Mouse (Mus musculus): ENCODE data around the gene Zbtb45. TPM values are rescaled to one million over a fixed set of nuclear protein-coding genes. Genes with fewer than 3 reads are reported as not detected.

The Zbtb45 gene
- 28.3 and 32.5 TPM in 2 replicates for polyA plus RNA-seq (2015; fragmentation: Nextera tagmentation; extraction: Ambion mirVana)

DNA sequence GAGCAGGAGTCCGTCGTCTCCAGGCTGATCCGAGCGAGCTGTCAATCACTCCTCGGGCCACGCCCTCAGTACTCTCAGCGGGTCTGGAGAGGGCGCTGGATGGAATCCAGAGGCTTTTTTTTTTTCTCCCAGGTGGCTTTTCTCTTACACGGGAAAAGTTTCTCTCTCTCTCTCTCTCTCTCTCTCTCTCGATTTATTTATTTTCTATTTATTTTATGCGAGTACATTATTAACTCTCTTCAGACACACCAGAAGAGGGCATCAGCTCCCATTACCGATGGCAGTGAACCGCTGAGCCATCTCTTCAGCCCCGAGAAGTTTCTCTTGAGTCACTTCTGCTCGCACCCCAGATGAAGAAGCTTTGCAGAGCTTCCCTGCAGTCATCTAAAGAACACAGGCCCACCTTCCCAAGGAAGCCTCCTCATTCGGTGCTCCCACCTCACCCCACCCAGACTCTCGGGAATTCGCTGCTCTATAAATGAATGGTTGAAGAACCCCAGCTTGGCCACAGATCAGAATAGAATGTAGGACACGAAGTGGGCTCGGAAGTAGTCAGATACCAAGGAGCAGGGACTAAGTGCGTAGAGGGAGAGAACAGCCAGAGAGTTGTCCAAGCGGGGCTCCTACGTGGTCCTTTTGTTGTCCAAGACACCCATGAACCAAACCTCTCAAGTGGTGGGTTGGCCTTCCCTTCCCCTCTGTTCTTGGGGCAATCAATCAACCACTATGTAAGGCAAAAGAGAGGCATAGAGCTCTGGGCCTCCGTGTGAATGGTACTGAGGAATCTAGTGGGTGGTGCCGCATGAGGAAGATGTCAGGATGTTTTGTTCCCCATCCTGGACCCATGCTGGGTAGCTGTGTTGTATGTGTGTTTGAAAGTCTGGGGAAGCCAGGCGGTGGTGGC, at the start of gene Zbtb45:
Zbtb45 (minus strand) TSS at position 30 of the 904 bp plus-strand sequence.

GRCm38 (mm10) chr7:13054287-13055010, 44.6 kb upstream of the Zbtb45 start, which contains the start of gene Mzf1:
Gene Mzf1, minus strand, starts transcription at chr7:13054764.

GRCm38 (mm10) chr7:13037901-13038555, 28.2 kb upstream of the Zbtb45 start, which contains the start of gene Ube2m:
Gene Ube2m, minus strand, starts transcription at chr7:13038275.

DNA sequence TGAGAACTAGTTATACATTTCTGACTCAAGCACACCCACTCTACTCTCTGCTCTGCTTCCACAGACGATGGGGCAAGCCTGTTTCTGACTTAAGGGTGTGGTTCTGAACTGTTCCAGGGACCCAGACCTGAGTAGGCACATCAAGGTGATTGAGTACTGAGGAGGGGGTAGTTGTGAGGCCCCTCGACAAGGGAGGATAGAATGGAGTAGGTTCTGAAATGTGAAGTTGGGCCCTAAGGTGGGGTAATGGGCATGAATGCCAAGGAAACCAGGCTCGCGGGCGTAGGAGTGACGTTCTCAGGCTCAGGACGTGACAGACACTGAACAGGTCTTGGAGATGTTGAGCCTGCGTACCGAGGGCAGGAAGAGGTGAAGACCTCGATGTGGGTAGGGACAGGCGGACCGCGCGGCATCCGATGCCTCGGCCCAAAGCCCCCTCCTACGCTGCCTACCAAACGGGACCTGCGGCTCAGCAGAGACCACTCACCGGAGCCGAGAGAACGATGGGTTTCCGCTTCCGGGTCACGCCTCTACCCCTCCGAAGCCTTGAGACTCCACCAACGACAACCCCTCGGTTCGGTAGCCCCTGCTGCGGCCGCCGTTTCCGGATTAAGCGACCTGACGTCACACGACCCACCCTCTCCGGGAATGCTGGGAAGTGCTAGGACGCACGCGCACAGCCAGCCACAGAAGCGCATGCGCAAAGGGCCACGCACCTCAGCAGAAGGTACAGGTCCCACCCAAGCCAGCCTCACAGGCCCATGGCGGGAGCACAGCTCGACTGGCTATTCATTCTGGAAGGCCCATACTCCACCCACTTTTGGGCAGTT, 24.5 kb upstream of the Zbtb45 start, which contains the start of gene Chmp2a:
Chmp2a (minus strand) TSS at position 660 of the 830 bp plus-strand sequence.

GRCm38 (mm10) chr7:12998851-12999250, 11.0 kb downstream of the Zbtb45 start, which contains the start of gene Trim28:
Gene Trim28, plus strand, starts transcription at chr7:12999114.

GRCm38 (mm10) chr7:12998053-12998452, 11.8 kb downstream of the Zbtb45 start, which contains the start of gene Slc27a5:
Gene Slc27a5, minus strand, starts transcription at chr7:12998192.

DNA sequence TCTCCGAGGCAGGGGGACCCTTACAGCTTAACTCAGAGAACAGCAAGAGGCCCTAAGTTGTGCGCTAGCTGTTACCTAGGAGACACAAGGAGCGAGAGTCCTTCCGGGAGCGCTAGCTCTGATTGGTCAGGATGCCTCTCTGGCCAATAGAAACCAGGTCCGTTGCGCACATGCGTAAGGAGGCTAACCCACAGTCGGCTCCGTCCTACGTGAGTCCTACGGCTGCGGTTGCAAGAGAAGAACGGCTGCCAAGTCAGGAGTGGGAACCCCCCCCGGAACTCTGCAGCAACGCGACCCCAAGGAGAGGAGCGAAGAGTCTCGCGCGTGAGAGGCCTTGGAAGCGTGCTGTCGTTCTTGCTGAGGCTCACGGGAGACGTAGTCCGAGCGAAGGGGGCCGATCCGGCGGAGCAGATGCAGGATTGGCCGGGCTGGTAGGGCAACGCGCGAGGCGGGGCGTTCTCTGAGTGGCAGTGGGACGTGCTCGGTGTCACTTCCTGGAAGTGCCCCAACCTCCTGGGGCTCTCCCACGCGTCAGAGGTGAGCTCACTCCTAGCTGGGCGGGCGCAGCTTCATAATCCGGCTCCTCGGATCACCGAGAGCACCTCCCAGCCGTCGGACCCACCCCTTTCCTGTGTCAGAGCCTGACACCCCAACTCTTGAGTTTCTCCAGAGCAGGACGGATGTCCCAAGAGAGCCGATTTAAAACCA, 32.0 kb downstream of the Zbtb45 start, which contains the start of gene Zfp446:
Zfp446 (plus strand) TSS at position 167 of the 708 bp plus-strand sequence.

GRCm38 (mm10) chr7:12965678-12966091, 44.1 kb downstream of the Zbtb45 start, which contains the start of gene Zfp324:
Gene Zfp324, plus strand, starts transcription at chr7:12965838.

Other genes starting within 250 kb of the Zbtb45 start
- gene Zscan18, start 206.4 kb downstream of the Zbtb45 start, polyA plus RNA-seq (2015; fragmentation: Nextera tagmentation; extraction: Ambion mirVana) = 19.4 and 23.9 TPM in 2 replicates
- gene Zfp329, start 191.2 kb downstream of the Zbtb45 start, polyA plus RNA-seq (2015; fragmentation: Nextera tagmentation; extraction: Ambion mirVana) = 18.5 and 20.4 TPM in 2 replicates
- gene Zfp110, start 175.3 kb downstream of the Zbtb45 start, polyA plus RNA-seq (2015; fragmentation: Nextera tagmentation; extraction: Ambion mirVana) = 15.4 and 15.5 TPM in 2 replicates
- 4.5 and 5.1 TPM in 2 replicates for gene Zfp128, start 128.9 kb downstream of the Zbtb45 start, polyA plus RNA-seq (2015; fragmentation: Nextera tagmentation; extraction: Ambion mirVana)
- 6.8 TPM in 2 replicates for gene Zscan22, start 112.2 kb downstream of the Zbtb45 start, polyA plus RNA-seq (2015; fragmentation: Nextera tagmentation; extraction: Ambion mirVana)
- gene Rps5, start 87.7 kb downstream of the Zbtb45 start, polyA plus RNA-seq (2015; fragmentation: Nextera tagmentation; extraction: Ambion mirVana) = 620 and 632 TPM in 2 replicates
- gene Rnf225, start 82.6 kb downstream of the Zbtb45 start, polyA plus RNA-seq (2015; fragmentation: Nextera tagmentation; extraction: Ambion mirVana) = 1.0 and 1.6 TPM in 2 replicates
- gene Zfp324, start 44.2 kb downstream of the Zbtb45 start, polyA plus RNA-seq (2015; fragmentation: Nextera tagmentation; extraction: Ambion mirVana) = 10.5 and 12.2 TPM in 2 replicates
- gene Zfp446, start 32.2 kb downstream of the Zbtb45 start, polyA plus RNA-seq (2015; fragmentation: Nextera tagmentation; extraction: Ambion mirVana) = 6.8 and 7.0 TPM in 2 replicates
- gene Slc27a5, start 11.8 kb downstream of the Zbtb45 start, polyA plus RNA-seq (2015; fragmentation: Nextera tagmentation; extraction: Ambion mirVana) = 0.17 and 0.32 TPM in 2 replicates
- gene Trim28, start 10.9 kb downstream of the Zbtb45 start, polyA plus RNA-seq (2015; fragmentation: Nextera tagmentation; extraction: Ambion mirVana) = 179 and 196 TPM in 2 replicates
- gene Chmp2a, start 24.8 kb upstream of the Zbtb45 start, polyA plus RNA-seq (2015; fragmentation: Nextera tagmentation; extraction: Ambion mirVana) = 180 and 183 TPM in 2 replicates
- gene Ube2m, start 28.2 kb upstream of the Zbtb45 start, polyA plus RNA-seq (2015; fragmentation: Nextera tagmentation; extraction: Ambion mirVana) = 188 and 191 TPM in 2 replicates
- 8.7 and 10.4 TPM in 2 replicates for gene Mzf1, start 44.7 kb upstream of the Zbtb45 start, polyA plus RNA-seq (2015; fragmentation: Nextera tagmentation; extraction: Ambion mirVana)
- gene Vmn1r85, start 85.1 kb upstream of the Zbtb45 start, polyA plus RNA-seq (2015; fragmentation: Nextera tagmentation; extraction: Ambion mirVana) = 0.30 and 0.38 TPM in 2 replicates
- gene Vmn1r86, start 109.9 kb upstream of the Zbtb45 start, polyA plus RNA-seq (2015; fragmentation: Nextera tagmentation; extraction: Ambion mirVana) = not detected in 2 replicates
- not detected in 2 replicates for gene Vmn1r87, start 130.1 kb upstream of the Zbtb45 start, polyA plus RNA-seq (2015; fragmentation: Nextera tagmentation; extraction: Ambion mirVana)
- gene Vmn1r88, start 149.5 kb upstream of the Zbtb45 start, polyA plus RNA-seq (2015; fragmentation: Nextera tagmentation; extraction: Ambion mirVana) = not detected in 2 replicates
- gene Vmn1r89, start 203.0 kb upstream of the Zbtb45 start, polyA plus RNA-seq (2015; fragmentation: Nextera tagmentation; extraction: Ambion mirVana) = not detected in 2 replicates

Measured in neural tube, postnatal 0 days (tissue).